Mouse (Mus musculus) granulocyte monocyte progenitor cell, adult 5-6 weeks (primary cell): Measurements from ENCODE around the gene Emp2. TPM values are rescaled to one million over a fixed set of nuclear protein-coding genes. Genes with fewer than 3 reads are reported as not detected.

ENCODE experiments used
- ATAC-seq: replicated peaks from 2 replicates; pipeline ENCODE4 v1.8.0; 2016; ENCODE audit warnings: mild to moderate bottlenecking, moderate TSS enrichment, inconsistent platforms; ENCODE audit not compliant: poor library complexity, severe bottlenecking
- total RNA-seq, 2 experiments: library from RNA; stranded (forward) in 1 of 2; stranded (reverse) in 1 of 2; fragments of 200-712, 200-1000 nt in 1 of 2; fragments of >200 nt in 1 of 2; fragmentation: Nextera tagmentation in 1 of 2; gene quantifications; 2 replicates each; pipeline ENCODE4 v1.2.3; 2014 to 2017

Gene Emp2
- total RNA-seq, 2 experiments from 2014 or later = not detected

DNA sequence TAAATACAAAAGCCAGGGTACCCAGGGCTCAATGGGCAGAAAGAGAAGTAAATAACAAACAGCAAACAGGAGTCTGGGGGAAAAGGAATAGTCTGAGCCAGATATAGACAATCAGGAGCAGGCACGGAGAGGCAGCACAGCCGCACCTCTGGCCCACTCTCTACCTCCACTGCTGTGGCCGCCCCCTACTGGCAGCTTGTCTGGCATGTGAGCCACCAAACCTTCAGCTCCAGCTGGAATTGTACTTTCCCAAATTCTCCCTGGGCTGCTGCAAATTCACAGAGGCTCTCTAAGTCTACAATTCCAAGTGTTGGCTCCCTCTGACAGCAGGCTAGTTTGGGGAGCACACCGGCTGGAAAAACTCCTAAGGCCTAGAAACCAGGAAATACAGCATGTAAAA, 39.3 kb downstream of the Emp2 start:
- ATAC-seq = no peak

DNA sequence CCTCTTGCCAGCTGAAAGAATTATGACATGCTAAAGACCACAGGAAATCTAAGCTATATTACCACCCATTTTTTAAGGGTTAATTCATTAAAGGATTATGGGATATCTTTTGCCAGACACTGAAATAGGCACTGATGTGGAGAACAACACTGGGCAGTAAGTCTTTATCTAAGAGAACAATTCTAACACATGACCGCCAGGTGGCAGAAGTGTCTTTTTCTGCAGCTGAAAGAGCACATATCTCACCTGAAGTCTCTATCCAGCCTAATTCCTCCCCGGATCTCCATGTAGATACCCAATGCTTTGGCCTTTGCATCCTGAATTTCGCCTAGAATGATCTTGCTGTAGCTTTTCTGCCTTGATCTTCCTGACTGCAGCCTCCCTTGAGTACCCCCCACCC, 41.5 kb downstream of the Emp2 start:
- ATAC-seq = peak; percentile 56

DNA sequence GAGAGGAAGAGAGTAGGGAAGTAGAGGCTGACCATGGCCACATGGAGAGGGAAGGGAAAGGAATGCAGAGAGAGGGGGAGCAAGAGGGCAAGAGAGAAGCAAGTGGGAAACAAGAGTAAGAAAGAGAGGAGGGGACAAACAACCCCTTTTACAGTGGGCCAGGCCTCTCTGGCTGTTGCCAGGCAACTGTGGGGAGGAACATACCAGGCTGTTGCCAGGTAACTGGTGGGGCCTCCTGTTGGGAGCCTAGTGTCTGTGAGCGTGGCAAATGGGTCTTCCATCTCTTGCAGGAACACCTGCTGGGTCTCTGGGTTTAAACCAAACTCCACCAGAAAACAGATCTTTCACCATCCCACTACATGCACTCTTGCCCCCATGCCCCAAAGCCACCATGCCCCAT, 59.8 kb downstream of the Emp2 start:
- no peak for ATAC-seq

DNA sequence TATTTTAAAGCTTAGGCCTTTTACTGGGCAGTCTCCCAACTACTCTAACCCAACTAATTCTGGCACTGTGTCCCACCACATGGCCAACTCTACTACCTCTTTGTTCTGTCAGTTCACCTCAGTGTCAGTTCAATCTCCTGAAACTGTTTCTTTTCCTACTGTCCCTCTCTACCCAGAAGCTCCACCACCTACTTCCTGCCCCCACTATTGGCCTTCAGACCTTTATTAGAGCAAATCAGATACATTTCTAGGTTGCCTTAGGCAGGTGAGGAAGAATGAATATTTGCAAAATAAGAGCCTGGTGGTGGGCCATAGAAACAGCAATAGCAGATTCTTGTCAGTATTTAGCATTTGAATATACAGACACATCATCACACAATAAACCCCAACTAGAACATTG, 77.2 kb downstream of the Emp2 start:
- no peak for ATAC-seq

Other genes starting within 250 kb of the Emp2 start
- not detected in 2 replicates for gene Rpl39l, start 143.7 kb downstream of the Emp2 start, total RNA-seq (2014; fragmentation: Nextera tagmentation)
- gene Rpl39l, start 143.7 kb downstream of the Emp2 start, total RNA-seq (2017) = 2.6 TPM in 1 of 2 replicates, not detected in the other
- 0.13 TPM in 1 of 2 replicates, not detected in the other for gene Atf7ip2, start 121.3 kb downstream of the Emp2 start, total RNA-seq (2014; fragmentation: Nextera tagmentation)
- not detected in 2 replicates for gene Atf7ip2, start 121.3 kb downstream of the Emp2 start, total RNA-seq (2017)
- gene Tekt5, start 81.5 kb upstream of the Emp2 start, total RNA-seq (2014; fragmentation: Nextera tagmentation) = 0.49 TPM in 1 of 2 replicates, not detected in the other
- gene Tekt5, start 81.5 kb upstream of the Emp2 start, total RNA-seq (2017) = not detected in 2 replicates
- 45.9 and 48.0 TPM in 2 replicates for gene Nubp1, start 98.0 kb upstream of the Emp2 start, total RNA-seq (2014; fragmentation: Nextera tagmentation)
- 41.9 and 58.3 TPM in 2 replicates for gene Nubp1, start 98.0 kb upstream of the Emp2 start, total RNA-seq (2017)
- gene Tvp23a, start 133.4 kb upstream of the Emp2 start, total RNA-seq (2014; fragmentation: Nextera tagmentation) = not detected in 2 replicates
- gene Tvp23a, start 133.4 kb upstream of the Emp2 start, total RNA-seq (2017) = not detected in 2 replicates
- gene Ciita, start 166.1 kb upstream of the Emp2 start, total RNA-seq (2014; fragmentation: Nextera tagmentation) = 2.3 TPM in 1 of 2 replicates, not detected in the other
- 0.09 and 0.52 TPM in 2 replicates for gene Ciita, start 166.1 kb upstream of the Emp2 start, total RNA-seq (2017)
- gene Dexi, start 229.1 kb upstream of the Emp2 start, total RNA-seq (2014; fragmentation: Nextera tagmentation) = 4.9 and 7.5 TPM in 2 replicates
- gene Dexi, start 229.1 kb upstream of the Emp2 start, total RNA-seq (2017) = 3.1 and 7.5 TPM in 2 replicates
- gene Clec16a, start 231.4 kb upstream of the Emp2 start, total RNA-seq (2014; fragmentation: Nextera tagmentation) = 14.3 and 17.9 TPM in 2 replicates
- 15.2 and 19.6 TPM in 2 replicates for gene Clec16a, start 231.4 kb upstream of the Emp2 start, total RNA-seq (2017)